Mouse (Mus musculus): Measurements from ENCODE around the gene Olfml2a. TPM values are rescaled to one million over a fixed set of nuclear protein-coding genes. Genes with fewer than 3 reads are reported as not detected.

Gene Olfml2a
- 1.6 and 2.5 TPM in 2 replicates for polyA plus RNA-seq (2014; fragmentation: Nextera tagmentation; extraction: Ambion mirVana)

DNA sequence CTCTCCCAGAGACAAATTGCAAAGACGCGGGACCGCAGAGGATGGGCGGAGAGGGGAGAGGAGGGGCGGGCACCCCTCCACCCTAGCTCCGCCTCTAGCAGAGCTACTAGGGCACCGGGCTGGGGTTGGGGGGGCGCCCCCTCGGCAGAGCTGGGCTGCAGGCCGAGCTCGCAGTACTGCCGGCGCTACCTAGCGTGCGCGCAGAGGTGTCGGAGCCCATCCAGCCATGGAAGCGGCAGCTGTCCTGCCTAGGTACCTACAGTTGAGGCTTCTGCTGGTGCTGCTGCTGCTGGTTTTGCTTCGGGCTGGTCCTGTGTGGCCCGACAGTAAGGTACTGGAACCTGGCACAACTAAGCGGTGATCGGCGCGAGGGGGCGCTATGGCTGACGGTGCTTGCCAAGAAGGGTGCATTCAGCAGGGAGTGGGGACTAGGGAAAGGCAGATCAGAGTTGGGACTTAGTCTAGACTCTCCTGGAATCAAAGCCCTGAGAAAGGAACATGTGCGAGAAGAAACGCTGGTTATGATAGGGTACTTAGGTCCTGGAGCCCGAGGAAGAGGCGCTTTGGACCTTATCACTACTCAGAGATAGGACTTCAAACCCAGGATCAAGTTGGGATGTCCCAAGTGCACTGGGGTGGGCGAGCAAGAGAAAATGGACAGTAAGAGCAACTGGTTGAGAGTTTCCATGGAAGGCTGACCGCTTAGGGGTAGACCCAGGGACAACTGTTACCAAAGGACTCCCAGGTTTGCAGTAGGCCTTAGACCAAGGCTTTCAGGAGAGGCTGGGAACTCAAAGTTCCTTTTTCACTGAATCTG, at the start of gene Olfml2a:
TSS of gene Olfml2a (plus strand) at position 128 of the 817 bp plus-strand sequence.
- peaks cover 2% of the 10 kb centered on the region; the same call in 1 of the 2 replicates for H3K4me1 ChIP-seq (replicated peaks; ENCODE audit: control insufficient read depth, insufficient read depth, low read length)

GRCm38 (mm10) chr2:38902866-38903265, 28.9 kb upstream of the Olfml2a start:
- Histone ChIP-seq H3K9me3 (ENCODE audit: control insufficient read depth, low read length) (no peaks in the 10 kb centered on the region), H3K9ac (ENCODE audit: low read depth, low read length) (no peak overlapping the region), H3K36me3 (ENCODE audit: control insufficient read depth, insufficient read depth, low read length) (no peaks in the 10 kb centered on the region), H3K4me1 (replicated peaks; ENCODE audit: control insufficient read depth, insufficient read depth, low read length) (no peaks in the 10 kb centered on the region), H3K4me2 (replicated peaks; ENCODE audit: low read depth, low read length) (no peak overlapping the region), H3K27ac (ENCODE audit: low read depth, low read length) (no peak overlapping the region), H3K4me3 (ENCODE audit: low read depth, low read length) (no peak overlapping the region), H3K27me3 (ENCODE audit: control insufficient read depth, insufficient read depth, low read length) (no peaks in the 10 kb centered on the region)
- no peak for DNase-seq (ENCODE audit: low spot score)
- no peak for ATAC-seq (ENCODE audit: low FRiP score)

More for the DNA sequence above, at the start of gene Olfml2a:
- ATAC-seq (ENCODE audit: low FRiP score), result peak; percentile 74
- H3K4me2 ChIP-seq (replicated peaks; ENCODE audit: low read depth, low read length), result peak within 1 kb of the TSS; percentile 92
- no peaks in the 10 kb centered on the region for H3K9me3 ChIP-seq (ENCODE audit: control insufficient read depth, low read length)
- peak; percentile 81 for DNase-seq (ENCODE audit: low spot score)
- peak within 1 kb of the TSS; percentile 61 for H3K9ac ChIP-seq (ENCODE audit: low read depth, low read length)
- WGBS, result 8% methylated on average over 31 of the region's 32 CpGs
- peak within 1 kb of the TSS; percentile 40 for H3K4me3 ChIP-seq (ENCODE audit: low read depth, low read length)
- H3K27ac ChIP-seq (ENCODE audit: low read depth, low read length), result no peak within 1 kb of the TSS
- H3K27me3 ChIP-seq (ENCODE audit: control insufficient read depth, insufficient read depth, low read length), result no peaks in the 10 kb centered on the region
- H3K36me3 ChIP-seq (ENCODE audit: control insufficient read depth, insufficient read depth, low read length), result no peaks in the 10 kb centered on the region

DNA sequence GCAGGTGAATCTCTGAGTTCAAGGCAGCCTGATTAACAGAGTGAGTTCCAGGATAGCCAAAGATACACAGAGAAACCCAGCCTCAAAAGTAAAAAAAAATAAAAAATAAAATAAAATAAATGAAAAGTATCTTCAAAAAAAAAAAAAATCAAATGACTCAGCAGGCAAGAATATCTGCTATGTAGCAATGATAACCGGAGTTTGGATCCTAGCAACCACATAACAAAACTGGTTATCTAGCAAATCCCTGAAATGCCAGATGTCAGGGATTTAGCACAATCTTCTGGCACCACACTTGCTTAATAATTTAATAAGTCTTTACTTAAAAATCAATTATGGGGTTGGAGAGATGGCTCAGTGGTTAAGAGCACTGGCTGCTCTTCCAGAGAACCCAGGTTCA, 27.5 kb upstream of the Olfml2a start:
- Histone ChIP-seq H3K27ac (ENCODE audit: low read depth, low read length) (no peak overlapping the region), H3K36me3 (ENCODE audit: control insufficient read depth, insufficient read depth, low read length) (no peaks in the 10 kb centered on the region), H3K4me3 (ENCODE audit: low read depth, low read length) (no peak overlapping the region), H3K4me2 (replicated peaks; ENCODE audit: low read depth, low read length) (no peak overlapping the region), H3K9me3 (ENCODE audit: control insufficient read depth, low read length) (no peaks in the 10 kb centered on the region), H3K27me3 (ENCODE audit: control insufficient read depth, insufficient read depth, low read length) (no peaks in the 10 kb centered on the region), H3K4me1 (replicated peaks; ENCODE audit: control insufficient read depth, insufficient read depth, low read length) (no peaks in the 10 kb centered on the region), H3K9ac (ENCODE audit: low read depth, low read length) (no peak overlapping the region)
- ATAC-seq (ENCODE audit: low FRiP score) (no peak), DNase-seq (ENCODE audit: low spot score) (no peak)
- 97% methylated on average over 1 of the region's 1 CpGs for WGBS

GRCm38 (mm10) chr2:38906097-38906496, 25.7 kb upstream of the Olfml2a start:
- DNase-seq (ENCODE audit: low spot score), result no peak

GRCm38 (mm10) chr2:38908604-38909003, 23.2 kb upstream of the Olfml2a start:
- no peak for DNase-seq (ENCODE audit: low spot score)
- Histone ChIP-seq H3K27me3 (ENCODE audit: control insufficient read depth, insufficient read depth, low read length) (no peaks in the 10 kb centered on the region), H3K27ac (ENCODE audit: low read depth, low read length) (no peak overlapping the region), H3K9ac (ENCODE audit: low read depth, low read length) (no peak overlapping the region), H3K36me3 (ENCODE audit: control insufficient read depth, insufficient read depth, low read length) (no peaks in the 10 kb centered on the region), H3K4me1 (replicated peaks; ENCODE audit: control insufficient read depth, insufficient read depth, low read length) (no peaks in the 10 kb centered on the region), H3K9me3 (ENCODE audit: control insufficient read depth, low read length) (no peaks in the 10 kb centered on the region), H3K4me3 (ENCODE audit: low read depth, low read length) (no peak overlapping the region), H3K4me2 (replicated peaks; ENCODE audit: low read depth, low read length) (no peak overlapping the region)
- 69% methylated on average over 1 of the region's 1 CpGs for WGBS
- no peak for ATAC-seq (ENCODE audit: low FRiP score)

More at GRCm38 (mm10) chr2:38906097-38906496, 25.7 kb upstream of the Olfml2a start:
- no peaks in the 10 kb centered on the region for H3K9me3 ChIP-seq (ENCODE audit: control insufficient read depth, low read length)
- H3K4me3 ChIP-seq (ENCODE audit: low read depth, low read length), result no peak overlapping the region
- no peaks in the 10 kb centered on the region for H3K36me3 ChIP-seq (ENCODE audit: control insufficient read depth, insufficient read depth, low read length)
- no peak overlapping the region for H3K27ac ChIP-seq (ENCODE audit: low read depth, low read length)
- no peaks in the 10 kb centered on the region for H3K4me1 ChIP-seq (replicated peaks; ENCODE audit: control insufficient read depth, insufficient read depth, low read length)
- no peak overlapping the region for H3K9ac ChIP-seq (ENCODE audit: low read depth, low read length)
- no peaks in the 10 kb centered on the region for H3K27me3 ChIP-seq (ENCODE audit: control insufficient read depth, insufficient read depth, low read length)
- no peak for ATAC-seq (ENCODE audit: low FRiP score)
- WGBS, result 80% methylated on average over 5 of the region's 5 CpGs
- H3K4me2 ChIP-seq (replicated peaks; ENCODE audit: low read depth, low read length), result no peak overlapping the region

- H3K4me2 ChIP-seq (replicated peaks; ENCODE audit: low read depth, low read length), result no peak overlapping the region
- H3K4me1 ChIP-seq (replicated peaks; ENCODE audit: control insufficient read depth, insufficient read depth, low read length), result no peaks in the 10 kb centered on the region
- no peaks in the 10 kb centered on the region for H3K27me3 ChIP-seq (ENCODE audit: control insufficient read depth, insufficient read depth, low read length)
- H3K4me3 ChIP-seq (ENCODE audit: low read depth, low read length), result no peak overlapping the region
- H3K9ac ChIP-seq (ENCODE audit: low read depth, low read length), result no peak overlapping the region
- no peaks in the 10 kb centered on the region for H3K36me3 ChIP-seq (ENCODE audit: control insufficient read depth, insufficient read depth, low read length)
- no peak overlapping the region for H3K27ac ChIP-seq (ENCODE audit: low read depth, low read length)
- WGBS, result 27% methylated on average over 1 of the region's 1 CpGs
- ATAC-seq (ENCODE audit: low FRiP score), result 0 out of 2 replicates have a peak, but pooled peaks have one; percentile 45
- DNase-seq (ENCODE audit: low spot score), result no peak
- H3K9me3 ChIP-seq (ENCODE audit: control insufficient read depth, low read length), result no peaks in the 10 kb centered on the region
Observed at GRCm38 (mm10) chr2:38914517-38914916, 17.3 kb upstream of the Olfml2a start.

DNA sequence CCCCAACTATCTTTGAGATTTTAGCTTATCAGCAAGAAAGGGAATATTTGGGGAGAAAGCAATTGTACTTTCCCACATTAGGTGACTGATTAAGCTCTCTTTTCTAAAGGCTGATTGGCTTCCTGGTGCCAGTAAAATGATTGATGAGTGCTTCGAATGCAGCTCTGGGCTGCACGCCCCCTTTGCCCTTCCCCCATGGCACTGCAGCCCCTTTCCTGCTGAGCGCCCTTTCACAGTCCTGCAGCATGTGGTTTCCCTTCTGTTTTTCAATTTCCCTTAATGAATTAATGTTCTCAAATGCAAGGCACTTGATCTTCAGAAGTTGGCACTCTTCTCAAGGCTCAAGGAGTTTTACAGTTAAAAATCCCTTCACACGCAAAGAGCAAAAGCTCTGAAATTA, 16.8 kb upstream of the Olfml2a start:
- no peak overlapping the region for H3K4me3 ChIP-seq (ENCODE audit: low read depth, low read length)
- peak; percentile 85 for ATAC-seq (ENCODE audit: low FRiP score)
- WGBS, result under 1% methylated on average over 4 of the region's 4 CpGs

DNA sequence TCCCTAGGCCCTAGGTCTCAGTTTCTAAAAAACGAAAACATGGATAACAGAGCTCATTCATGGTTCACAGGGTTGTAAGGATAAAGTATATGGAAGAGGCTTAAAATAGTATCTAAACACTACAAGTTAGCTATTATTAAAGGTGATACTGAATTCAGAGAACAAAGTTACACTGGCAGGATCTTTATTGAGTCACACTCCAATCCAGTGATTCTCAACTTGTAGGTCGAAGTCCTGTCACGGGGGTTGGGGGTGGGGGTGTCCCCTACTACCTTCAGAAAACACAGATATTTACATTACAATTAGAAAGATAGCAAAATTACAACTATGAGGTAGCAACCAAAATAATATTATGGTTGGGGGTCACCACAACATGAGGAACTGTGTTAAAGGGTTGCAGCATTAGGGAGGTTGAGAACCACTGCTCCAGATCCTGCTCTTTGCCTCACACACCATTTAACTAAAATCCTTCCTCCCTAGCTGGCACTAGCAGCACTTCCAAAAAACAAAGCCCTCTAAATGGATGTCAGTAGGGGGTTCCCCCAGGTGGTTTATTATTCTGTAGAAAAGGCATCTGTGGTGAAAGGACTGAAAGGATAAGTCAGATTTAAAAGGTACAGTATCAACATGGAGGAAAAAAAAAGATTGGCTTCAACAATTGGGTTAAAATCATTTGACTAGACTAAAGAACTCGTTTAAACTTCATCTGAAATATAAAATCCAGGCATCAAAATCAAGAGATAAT, 14.7 kb upstream of the Olfml2a start:
- Histone ChIP-seq H3K36me3 (ENCODE audit: control insufficient read depth, insufficient read depth, low read length) (no peaks in the 10 kb centered on the region), H3K4me1 (replicated peaks; ENCODE audit: control insufficient read depth, insufficient read depth, low read length) (no peaks in the 10 kb centered on the region), H3K27me3 (ENCODE audit: control insufficient read depth, insufficient read depth, low read length) (no peaks in the 10 kb centered on the region), H3K9me3 (ENCODE audit: control insufficient read depth, low read length) (no peaks in the 10 kb centered on the region), H3K4me3 (ENCODE audit: low read depth, low read length) (no peak overlapping the region), H3K9ac (ENCODE audit: low read depth, low read length) (no peak overlapping the region), H3K4me2 (replicated peaks; ENCODE audit: low read depth, low read length) (no peak overlapping the region), H3K27ac (ENCODE audit: low read depth, low read length) (no peak overlapping the region)
- no peak for ATAC-seq (ENCODE audit: low FRiP score)
- WGBS, result 18% methylated on average over 4 of the region's 4 CpGs
- DNase-seq (ENCODE audit: low spot score), result no peak

More for the DNA sequence above, 16.8 kb upstream of the Olfml2a start:
- peak; percentile 66 for DNase-seq (ENCODE audit: low spot score)
- no peak overlapping the region for H3K4me2 ChIP-seq (replicated peaks; ENCODE audit: low read depth, low read length)
- no peaks in the 10 kb centered on the region for H3K4me1 ChIP-seq (replicated peaks; ENCODE audit: control insufficient read depth, insufficient read depth, low read length)
- no peaks in the 10 kb centered on the region for H3K36me3 ChIP-seq (ENCODE audit: control insufficient read depth, insufficient read depth, low read length)
- no peaks in the 10 kb centered on the region for H3K9me3 ChIP-seq (ENCODE audit: control insufficient read depth, low read length)
- no peak overlapping the region for H3K27ac ChIP-seq (ENCODE audit: low read depth, low read length)
- H3K9ac ChIP-seq (ENCODE audit: low read depth, low read length), result no peak overlapping the region
- H3K27me3 ChIP-seq (ENCODE audit: control insufficient read depth, insufficient read depth, low read length), result no peaks in the 10 kb centered on the region

Data from hindbrain, embryonic 11.5 days (tissue).